Mouse (Mus musculus): ENCODE data around the gene Gpx8. TPM values are rescaled to one million over a fixed set of nuclear protein-coding genes. Genes with fewer than 3 reads are reported as not detected.
"Not testable (repeated sequence)": the region's sequence is repeated elsewhere in the genome, so short reads cannot be mapped to it uniquely, and the experiment has no call there.

Gene Gpx8
- total RNA-seq, 1 experiment, result 35.5 TPM

DNA sequence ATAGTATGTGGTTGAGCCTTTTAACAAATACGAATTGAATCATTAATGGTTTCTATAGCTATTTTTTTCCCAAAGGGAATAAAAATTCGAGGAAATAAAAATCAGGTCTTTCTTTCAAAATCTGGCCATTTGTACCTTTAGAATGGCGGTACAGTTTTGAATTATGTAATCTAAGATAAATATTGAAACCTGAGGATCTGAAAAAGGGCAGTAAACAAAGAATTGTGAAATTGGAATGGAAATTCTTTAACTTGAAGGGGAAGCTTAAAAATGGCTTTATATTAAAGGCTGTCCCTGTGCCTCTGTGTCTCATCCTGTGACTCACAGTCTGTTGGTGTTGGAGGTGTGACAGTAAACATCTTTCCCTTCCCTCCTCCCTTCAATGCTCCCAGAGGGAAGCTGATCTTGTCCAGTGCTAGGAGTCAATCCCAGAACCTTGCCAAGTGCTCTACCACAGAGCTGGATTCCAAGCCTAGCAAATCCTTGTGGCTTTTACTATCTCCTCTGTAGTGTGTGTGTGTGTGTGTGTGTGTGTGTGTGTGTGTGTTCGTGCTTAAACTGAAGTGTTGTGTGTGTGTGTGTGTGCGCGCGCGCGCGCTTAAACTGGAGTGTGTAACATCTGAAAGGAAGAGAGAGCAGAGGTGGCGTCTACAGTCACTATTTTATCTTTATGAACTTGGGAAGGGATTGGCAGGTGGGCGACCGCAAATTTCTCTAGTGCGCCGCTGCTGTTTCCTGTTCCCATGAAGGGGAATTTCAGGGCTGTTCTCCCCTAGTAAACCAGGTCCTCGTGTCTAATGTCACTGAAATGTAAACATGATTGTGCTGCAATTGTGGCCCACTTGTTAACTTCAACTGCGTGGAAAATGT is 22.7 kb downstream of the Gpx8 start:
- Histone ChIP-seq H3K27ac (ENCODE audit: insufficient read depth, low read depth, low read length, poor library complexity, severe bottlenecking) (no peak overlapping the region), H3K4me3 (ENCODE audit: insufficient read depth in 1 of 2, low read depth in 1 of 2, low read length in 2 of 2, poor library complexity in 1 of 2, severe bottlenecking in 1 of 2) (no peak overlapping the region), H3K4me1 (ENCODE audit: control insufficient read depth in 2 of 2, insufficient read depth in 2 of 2, low read length in 2 of 2, poor library complexity in 1 of 2) (no peaks in the 10 kb centered on the region), H3K9me3 (ENCODE audit: control insufficient read depth, insufficient read depth, low read depth, low read length) (no peaks in the 10 kb centered on the region), H3K9ac (ENCODE audit: insufficient read depth, low read depth, low read length, poor library complexity, severe bottlenecking) (no peak overlapping the region), H3K36me3 (ENCODE audit: control insufficient read depth, insufficient read depth, low read length, poor library complexity, severe bottlenecking) (no peaks in the 10 kb centered on the region)
- TF ChIP-seq CHD2 (IDR thresholded peaks at IDR 0.05; ENCODE audit: low read depth, low read length) (no peak), MAFK (IDR thresholded peaks at IDR 0.05; ENCODE audit: insufficient read depth, low read depth, low read length) (no peak), ZC3H11A (IDR thresholded peaks at IDR 0.05; ENCODE audit: borderline replicate concordance, low read depth, low read length) (no peak), HCFC1 (IDR thresholded peaks at IDR 0.05; ENCODE audit: borderline replicate concordance, insufficient read depth, low read length) (no peak), ZNF384 (IDR thresholded peaks at IDR 0.05; ENCODE audit: low read depth, low read length) (no peak)
- no peak for DNase-seq (ENCODE audit: low read depth, low spot score)
- in situ Hi-C loops (cut with MboI; ENCODE audit: low sequenced_read_pairs in 2 of 2, unreplicated experiment in 2 of 2), result no loop called here

DNA sequence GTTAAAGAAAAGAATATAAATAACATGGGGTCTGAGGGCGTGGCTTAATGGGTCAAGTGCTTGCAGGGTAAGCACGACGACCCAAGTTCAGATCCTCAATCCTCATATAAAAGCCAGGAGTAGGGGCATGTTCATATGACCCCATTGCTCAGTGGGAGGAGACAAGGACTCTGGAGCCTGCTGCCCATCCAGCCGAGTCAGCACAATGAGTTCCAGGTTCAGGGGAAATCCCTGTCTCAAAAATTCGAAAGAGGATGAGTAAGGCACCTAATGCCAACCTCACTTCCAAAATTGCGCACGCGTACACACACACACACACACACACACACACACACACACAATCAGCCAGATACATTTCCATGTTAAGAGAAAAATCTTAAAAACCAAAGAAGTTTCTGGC is 23.7 kb downstream of the Gpx8 start:
- no peak for DNase-seq (ENCODE audit: low read depth, low spot score)
- no peak overlapping the region for H3K27ac ChIP-seq (ENCODE audit: insufficient read depth, low read depth, low read length, poor library complexity, severe bottlenecking)
- no peaks in the 10 kb centered on the region for H3K4me1 ChIP-seq (ENCODE audit: control insufficient read depth in 2 of 2, insufficient read depth in 2 of 2, low read length in 2 of 2, poor library complexity in 1 of 2)
- H3K9me3 ChIP-seq (ENCODE audit: control insufficient read depth, insufficient read depth, low read depth, low read length), result no peaks in the 10 kb centered on the region
- no peaks in the 10 kb centered on the region for H3K36me3 ChIP-seq (ENCODE audit: control insufficient read depth, insufficient read depth, low read length, poor library complexity, severe bottlenecking)
- TF ChIP-seq ZNF384 (IDR thresholded peaks at IDR 0.05; ENCODE audit: low read depth, low read length) (no peak), HCFC1 (IDR thresholded peaks at IDR 0.05; ENCODE audit: borderline replicate concordance, insufficient read depth, low read length) (no peak), ZC3H11A (IDR thresholded peaks at IDR 0.05; ENCODE audit: borderline replicate concordance, low read depth, low read length) (no peak), CHD2 (IDR thresholded peaks at IDR 0.05; ENCODE audit: low read depth, low read length) (no peak), MAFK (IDR thresholded peaks at IDR 0.05; ENCODE audit: insufficient read depth, low read depth, low read length) (no peak)
- in situ Hi-C loops (cut with MboI; ENCODE audit: low sequenced_read_pairs in 2 of 2, unreplicated experiment in 2 of 2), result no loop called here
- no peak overlapping the region for H3K4me3 ChIP-seq (ENCODE audit: insufficient read depth in 1 of 2, low read depth in 1 of 2, low read length in 2 of 2, poor library complexity in 1 of 2, severe bottlenecking in 1 of 2)
- no peak overlapping the region for H3K9ac ChIP-seq (ENCODE audit: insufficient read depth, low read depth, low read length, poor library complexity, severe bottlenecking)

DNA sequence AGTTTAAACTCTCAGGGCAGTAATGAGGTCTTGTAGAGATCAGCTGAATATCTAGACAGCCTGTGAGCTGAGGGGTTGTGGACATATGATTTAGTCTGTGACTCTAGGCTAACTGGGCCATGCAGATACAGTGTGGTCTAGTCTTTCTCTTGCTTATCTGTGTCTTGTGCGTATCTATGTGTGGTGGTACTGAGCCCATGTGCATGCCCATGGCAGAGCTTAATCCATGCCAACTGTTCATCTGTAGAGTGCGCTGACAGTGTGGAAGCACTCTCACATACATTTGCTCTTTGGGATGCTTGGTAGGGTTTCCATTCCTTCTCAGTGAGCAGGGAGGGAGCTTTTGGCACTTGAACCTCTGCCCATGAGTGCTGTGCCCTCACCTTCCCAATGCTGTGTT is 24.7 kb downstream of the Gpx8 start:
- no peak overlapping the region for H3K27ac ChIP-seq (ENCODE audit: insufficient read depth, low read depth, low read length, poor library complexity, severe bottlenecking)
- no peak overlapping the region for H3K4me3 ChIP-seq (ENCODE audit: insufficient read depth in 1 of 2, low read depth in 1 of 2, low read length in 2 of 2, poor library complexity in 1 of 2, severe bottlenecking in 1 of 2)
- TF ChIP-seq HCFC1 (IDR thresholded peaks at IDR 0.05; ENCODE audit: borderline replicate concordance, insufficient read depth, low read length) (no peak), ZC3H11A (IDR thresholded peaks at IDR 0.05; ENCODE audit: borderline replicate concordance, low read depth, low read length) (no peak), ZNF384 (IDR thresholded peaks at IDR 0.05; ENCODE audit: low read depth, low read length) (no peak), CHD2 (IDR thresholded peaks at IDR 0.05; ENCODE audit: low read depth, low read length) (no peak), MAFK (IDR thresholded peaks at IDR 0.05; ENCODE audit: insufficient read depth, low read depth, low read length) (no peak)
- in situ Hi-C loops (cut with MboI; ENCODE audit: low sequenced_read_pairs in 2 of 2, unreplicated experiment in 2 of 2), result no loop called here
- H3K4me1 ChIP-seq (ENCODE audit: control insufficient read depth in 2 of 2, insufficient read depth in 2 of 2, low read length in 2 of 2, poor library complexity in 1 of 2), result no peaks in the 10 kb centered on the region
- H3K36me3 ChIP-seq (ENCODE audit: control insufficient read depth, insufficient read depth, low read length, poor library complexity, severe bottlenecking), result no peaks in the 10 kb centered on the region
- DNase-seq (ENCODE audit: low read depth, low spot score), result no peak
- no peaks in the 10 kb centered on the region for H3K9me3 ChIP-seq (ENCODE audit: control insufficient read depth, insufficient read depth, low read depth, low read length)
- no peak overlapping the region for H3K9ac ChIP-seq (ENCODE audit: insufficient read depth, low read depth, low read length, poor library complexity, severe bottlenecking)

DNA sequence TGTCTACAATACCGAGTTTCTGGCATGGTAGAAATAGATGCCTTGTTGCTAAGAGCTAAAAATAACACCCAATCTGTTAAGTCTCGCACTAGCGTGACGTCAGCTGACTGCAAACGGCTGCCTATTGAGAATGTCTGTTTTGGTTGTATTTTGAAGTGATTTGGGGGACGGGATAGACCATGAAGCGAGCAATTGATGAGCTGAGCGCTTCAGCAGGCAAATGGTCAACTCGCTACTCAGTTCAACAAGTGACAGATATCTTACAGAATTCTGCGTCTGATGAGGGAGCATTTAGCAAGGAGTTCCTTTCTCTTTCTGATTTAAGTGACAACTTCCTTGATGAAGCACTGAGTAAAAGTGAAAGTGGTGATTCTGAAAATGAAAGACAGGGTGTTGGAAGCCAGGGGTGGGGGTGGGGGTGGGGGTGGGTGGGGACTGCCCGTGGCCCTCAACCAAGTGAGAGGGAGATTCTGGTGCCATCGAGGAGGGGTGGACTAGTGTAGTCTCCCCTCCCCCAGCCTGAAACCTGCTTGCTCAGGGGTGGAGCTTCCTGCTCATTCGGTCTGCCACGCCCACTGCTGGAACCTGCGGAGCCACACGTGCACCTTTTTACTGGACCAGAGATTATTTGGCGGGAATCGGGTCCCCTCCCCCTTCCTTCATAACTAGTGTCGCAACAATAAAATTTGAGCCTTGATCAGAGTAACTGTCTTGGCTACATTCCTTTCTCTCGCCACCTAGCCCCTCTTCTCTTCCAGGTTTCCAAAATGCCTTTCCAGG is 32.8 kb downstream of the Gpx8 start:
- H3K4me1 ChIP-seq (ENCODE audit: control insufficient read depth in 2 of 2, insufficient read depth in 2 of 2, low read length in 2 of 2, poor library complexity in 1 of 2); DNase-seq (ENCODE audit: low read depth, low spot score); H3K9me3 ChIP-seq (ENCODE audit: control insufficient read depth, insufficient read depth, low read depth, low read length); H3K36me3 ChIP-seq (ENCODE audit: control insufficient read depth, insufficient read depth, low read length, poor library complexity, severe bottlenecking); H3K9ac ChIP-seq (ENCODE audit: insufficient read depth, low read depth, low read length, poor library complexity, severe bottlenecking); in situ Hi-C loops (cut with MboI; ENCODE audit: low sequenced_read_pairs in 2 of 2, unreplicated experiment in 2 of 2); H3K4me3 ChIP-seq (ENCODE audit: insufficient read depth in 1 of 2, low read depth in 1 of 2, low read length in 2 of 2, poor library complexity in 1 of 2, severe bottlenecking in 1 of 2); H3K27ac ChIP-seq (ENCODE audit: insufficient read depth, low read depth, low read length, poor library complexity, severe bottlenecking): not testable (repeated sequence)

All from ES-E14 (cell line).